Mouse (Mus musculus) intestine, embryonic 15.5 days (tissue): ENCODE results near the gene Wdr64. TPM values are rescaled to one million over a fixed set of nuclear protein-coding genes. Genes with fewer than 3 reads are reported as not detected.
A peak's percentile ranks its signal among the peaks of the same experiment; 100 is the strongest.

ENCODE experiments used
- ATAC-seq: fragments of 200-750 bp; cut with Nextera tagmentation; 2 replicates; pipeline ENCODE4 v1.8.0; 2017; ENCODE audit warnings: moderate TSS enrichment, moderate library complexity
- H3K27ac ChIP-seq: fragments of 300-500 bp; sonication (generic); 2 replicates; pipeline ENCODE4 v1.5.1; 2015; ENCODE audit warnings: mild to moderate bottlenecking, inconsistent platforms
- H3K27me3 ChIP-seq: fragments of 300-500 bp; sonication (generic); replicated peaks from 2 replicates; pipeline ENCODE4 v1.6.1; 2015; ENCODE audit warnings: inconsistent platforms
- H3K36me3 ChIP-seq: fragments of 300-500 bp; sonication (generic); 2 replicates; pipeline ENCODE4 v1.6.1; 2015; ENCODE audit warnings: inconsistent platforms
- H3K4me1 ChIP-seq: fragments of 300-500 bp; sonication (generic); replicated peaks from 2 replicates; pipeline ENCODE4 v1.6.1; 2015; ENCODE audit warnings: inconsistent platforms
- H3K4me2 ChIP-seq: fragments of 300-500 bp; sonication (generic); replicated peaks from 2 replicates; pipeline ENCODE4 v1.6.1; 2015; ENCODE audit warnings: mild to moderate bottlenecking, inconsistent platforms
- H3K4me3 ChIP-seq: fragments of 300-500 bp; sonication (generic); replicated peaks from 2 replicates; pipeline ENCODE4 v1.5.1; 2015; ENCODE audit warnings: inconsistent platforms
- H3K9ac ChIP-seq: fragments of 300-500 bp; sonication (generic); 2 replicates; pipeline ENCODE4 v1.6.1; 2015; ENCODE audit warnings: inconsistent platforms
- H3K9me3 ChIP-seq: fragments of 300-500 bp; sonication (generic); 2 replicates; pipeline ENCODE4 v1.6.1; 2016; ENCODE audit warnings: inconsistent platforms
- WGBS: fragments of 180-500 bp; shearing (Covaris S2); methylation state at CpG from one replicate; pipeline ENCODE4 v1.1.7; 2015; 5-methylcytosine and 5-hydroxymethylcytosine counted together
- polyA plus RNA-seq: library from polyadenylated mRNA; unstranded; fragments of >200 nt; fragmentation: Nextera tagmentation; extraction: Ambion mirVana; gene quantifications from 2 replicates; pipeline ENCODE4 v1.2.1, GENCODE M21; 2015

Gene Wdr64
- polyA plus RNA-seq, 1 experiment from 2014 or later: not detected

- H3K9ac ChIP-seq: peak within 1 kb of the TSS; percentile 91
- H3K4me2 ChIP-seq: peak within 1 kb of the TSS; percentile 80
- WGBS: under 1% methylated on average over 66 of the region's 73 CpGs
- no peaks in the 10 kb centered on the region for H3K36me3 ChIP-seq
- H3K27ac ChIP-seq: peak within 1 kb of the TSS; percentile 84
- peak within 1 kb of the TSS; percentile 83 for H3K4me3 ChIP-seq
- ATAC-seq: peak; percentile 99
- H3K27me3 ChIP-seq: no peaks in the 10 kb centered on the region
- H3K9me3 ChIP-seq: no peaks in the 10 kb centered on the region
- 0 out of 2 replicates have a peak, but pooled peaks cover 3% of the 10 kb centered on the region for H3K4me1 ChIP-seq
Observed at GRCm38 (mm10) chr1:175692246-175692996, 6.0 kb upstream of the Wdr64 start, which contains the start of the genes Opn3 and Chml. Opn3 (minus strand) TSS chr1:175692776. Chml (minus strand) TSS chr1:175692901.

- no peak for ATAC-seq
- 0 out of 2 replicates have a peak, but pooled peaks cover 3% of the 10 kb centered on the region for H3K4me1 ChIP-seq
- H3K4me2 ChIP-seq: peak overlapping the region; percentile 80
- 1% methylated on average over 17 of the region's 17 CpGs for WGBS
- no peaks in the 10 kb centered on the region for H3K9me3 ChIP-seq
- H3K4me3 ChIP-seq: peak overlapping the region; percentile 83
- no peaks in the 10 kb centered on the region for H3K36me3 ChIP-seq
- peak overlapping the region; percentile 31 for H3K9ac ChIP-seq
- H3K27ac ChIP-seq: no peak overlapping the region; the same call in 1 of the 2 replicates
- no peaks in the 10 kb centered on the region for H3K27me3 ChIP-seq
Observed at GRCm38 (mm10) chr1:175692997-175693361, 5.4 kb upstream of the Wdr64 start.

- peak; percentile 6 for ATAC-seq
- Histone ChIP-seq H3K27ac (no peak overlapping the region), H3K4me3 (peak overlapping the region; percentile 83), H3K36me3 (no peaks in the 10 kb centered on the region), H3K9ac (peak overlapping the region; percentile 31; the same call in 1 of the 2 replicates), H3K27me3 (no peaks in the 10 kb centered on the region), H3K4me2 (peak overlapping the region; percentile 80), H3K4me1 (0 out of 2 replicates have a peak, but pooled peaks cover 3% of the 10 kb centered on the region), H3K9me3 (no peaks in the 10 kb centered on the region)
- 34% methylated on average over 12 of the region's 12 CpGs for WGBS
Observed at GRCm38 (mm10) chr1:175693429-175693960, 4.9 kb upstream of the Wdr64 start.

DNA sequence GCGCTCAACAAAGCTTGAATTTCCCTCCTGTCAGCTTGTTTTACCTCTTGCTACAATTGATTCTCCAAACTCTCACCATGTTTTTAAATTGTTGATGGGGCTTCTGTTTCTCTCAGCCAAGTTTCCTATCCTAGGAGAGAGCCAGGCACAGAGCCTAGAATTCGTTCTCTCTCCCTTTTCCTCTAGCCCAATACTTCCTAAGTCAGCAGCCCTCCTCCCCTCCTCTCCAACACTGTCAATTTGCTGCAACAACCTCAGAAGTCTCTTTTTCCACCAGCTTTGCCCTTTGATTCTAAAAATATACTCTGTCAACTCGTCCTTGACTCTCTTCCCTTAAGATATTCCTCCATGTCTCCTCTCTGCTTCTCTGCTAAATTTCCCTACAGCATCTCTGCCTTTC, 982 bp downstream of the Wdr64 start:
- Histone ChIP-seq H3K36me3 (no peaks in the 10 kb centered on the region), H3K27ac (no peak overlapping the region), H3K9ac (no peak overlapping the region), H3K4me3 (no peak overlapping the region), H3K27me3 (no peaks in the 10 kb centered on the region), H3K9me3 (no peaks in the 10 kb centered on the region), H3K4me1 (no peaks in the 10 kb centered on the region), H3K4me2 (no peak overlapping the region)
- ATAC-seq: no peak
- WGBS: 64% methylated on average over 3 of the region's 3 CpGs

GRCm38 (mm10) chr1:175699796-175700195, 1.4 kb downstream of the Wdr64 start:
- no peak overlapping the region for H3K9ac ChIP-seq
- H3K4me2 ChIP-seq: no peak overlapping the region
- H3K27ac ChIP-seq: no peak overlapping the region
- WGBS: 40% methylated on average over 4 of the region's 4 CpGs
- H3K36me3 ChIP-seq: no peaks in the 10 kb centered on the region
- H3K4me3 ChIP-seq: no peak overlapping the region
- peak; percentile 25; the same call in 1 of the 2 replicates for ATAC-seq
- no peaks in the 10 kb centered on the region for H3K4me1 ChIP-seq
- no peaks in the 10 kb centered on the region for H3K9me3 ChIP-seq
- H3K27me3 ChIP-seq: no peaks in the 10 kb centered on the region

DNA sequence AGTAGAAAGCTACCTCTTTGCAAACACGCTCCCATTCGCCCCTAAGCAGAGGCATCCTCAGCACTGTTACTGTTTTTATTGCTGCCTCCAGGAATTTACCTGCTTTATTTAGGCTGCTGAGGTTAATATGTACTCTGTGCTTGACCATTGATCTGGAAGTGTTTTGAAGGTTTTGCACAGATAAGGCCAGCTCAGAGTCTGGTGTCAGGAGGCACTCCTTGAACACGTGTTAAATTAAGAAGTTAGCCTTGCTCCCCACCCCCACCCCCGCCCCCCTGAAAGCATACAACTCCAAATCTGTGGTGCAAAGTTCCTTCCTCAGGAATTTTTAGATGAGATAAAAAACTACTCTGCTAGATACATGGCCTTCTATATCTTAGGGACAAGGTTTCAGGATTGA, 2.8 kb downstream of the Wdr64 start:
- Histone ChIP-seq H3K27me3 (no peaks in the 10 kb centered on the region), H3K9me3 (no peaks in the 10 kb centered on the region), H3K4me1 (no peaks in the 10 kb centered on the region), H3K27ac (no peak overlapping the region), H3K36me3 (no peaks in the 10 kb centered on the region), H3K9ac (no peak overlapping the region), H3K4me2 (no peak overlapping the region), H3K4me3 (no peak overlapping the region)
- WGBS: 37% methylated on average over 4 of the region's 4 CpGs
- ATAC-seq: peak; percentile 83

GRCm38 (mm10) chr1:175707599-175707998, 9.2 kb downstream of the Wdr64 start:
- Histone ChIP-seq H3K9ac (no peak overlapping the region), H3K36me3 (no peaks in the 10 kb centered on the region), H3K27me3 (no peaks in the 10 kb centered on the region), H3K4me1 (no peaks in the 10 kb centered on the region), H3K9me3 (no peaks in the 10 kb centered on the region), H3K27ac (no peak overlapping the region), H3K4me3 (no peak overlapping the region), H3K4me2 (no peak overlapping the region)
- ATAC-seq: no peak
- 64% methylated on average over 5 of the region's 5 CpGs for WGBS

DNA sequence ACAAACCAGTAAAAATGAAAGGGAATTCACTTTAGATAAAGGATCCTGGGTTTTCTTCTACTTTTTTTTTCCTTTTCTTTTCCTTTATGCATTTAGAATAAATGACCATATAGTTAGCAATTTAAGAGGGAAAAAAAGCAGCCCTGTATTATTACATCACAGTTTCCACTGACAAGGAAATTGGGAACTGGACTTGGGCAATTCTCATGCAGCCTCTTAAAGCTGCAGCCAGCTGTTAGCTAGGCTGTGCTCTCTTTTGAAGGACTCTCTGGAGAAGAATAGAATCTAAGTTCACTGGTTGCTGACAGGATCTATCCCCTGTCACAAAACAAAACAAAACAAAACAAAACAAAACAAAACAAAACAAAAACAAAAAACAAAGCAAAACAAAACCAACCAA, 9.6 kb downstream of the Wdr64 start:
- no peaks in the 10 kb centered on the region for H3K36me3 ChIP-seq
- H3K9me3 ChIP-seq: no peaks in the 10 kb centered on the region
- H3K9ac ChIP-seq: no peak overlapping the region
- no peak for ATAC-seq
- no peaks in the 10 kb centered on the region for H3K4me1 ChIP-seq
- no peak overlapping the region for H3K27ac ChIP-seq
- no peaks in the 10 kb centered on the region for H3K27me3 ChIP-seq
- no peak overlapping the region for H3K4me3 ChIP-seq
- no peak overlapping the region for H3K4me2 ChIP-seq

- no peaks in the 10 kb centered on the region for H3K4me1 ChIP-seq
- no peak for ATAC-seq
- H3K4me3 ChIP-seq: no peak overlapping the region
- no peak overlapping the region for H3K27ac ChIP-seq
- H3K4me2 ChIP-seq: no peak overlapping the region
- H3K9ac ChIP-seq: no peak overlapping the region
- no peaks in the 10 kb centered on the region for H3K27me3 ChIP-seq
- WGBS: 65% methylated on average over 11 of the region's 11 CpGs
- no peaks in the 10 kb centered on the region for H3K36me3 ChIP-seq
- no peaks in the 10 kb centered on the region for H3K9me3 ChIP-seq
Observed at GRCm38 (mm10) chr1:175712338-175712909, 14.0 kb downstream of the Wdr64 start.

GRCm38 (mm10) chr1:175716832-175717231, 18.4 kb downstream of the Wdr64 start:
- no peaks in the 10 kb centered on the region for H3K9me3 ChIP-seq
- ATAC-seq: no peak
- no peaks in the 10 kb centered on the region for H3K27me3 ChIP-seq
- no peaks in the 10 kb centered on the region for H3K36me3 ChIP-seq
- no peaks in the 10 kb centered on the region for H3K4me1 ChIP-seq
- no peak overlapping the region for H3K4me2 ChIP-seq
- H3K4me3 ChIP-seq: no peak overlapping the region
- WGBS: 87% methylated on average over 9 of the region's 9 CpGs
- no peak overlapping the region for H3K9ac ChIP-seq
- no peak overlapping the region for H3K27ac ChIP-seq

GRCm38 (mm10) chr1:175725771-175726170, 27.4 kb downstream of the Wdr64 start:
- WGBS: 24% methylated on average over 7 of the region's 7 CpGs
- Histone ChIP-seq H3K9me3 (no peaks in the 10 kb centered on the region), H3K4me2 (no peak overlapping the region), H3K36me3 (no peaks in the 10 kb centered on the region), H3K4me1 (no peaks in the 10 kb centered on the region), H3K27me3 (no peaks in the 10 kb centered on the region), H3K9ac (no peak overlapping the region), H3K27ac (no peak overlapping the region), H3K4me3 (no peak overlapping the region)
- ATAC-seq: peak; percentile 43; the same call in 1 of the 2 replicates

DNA sequence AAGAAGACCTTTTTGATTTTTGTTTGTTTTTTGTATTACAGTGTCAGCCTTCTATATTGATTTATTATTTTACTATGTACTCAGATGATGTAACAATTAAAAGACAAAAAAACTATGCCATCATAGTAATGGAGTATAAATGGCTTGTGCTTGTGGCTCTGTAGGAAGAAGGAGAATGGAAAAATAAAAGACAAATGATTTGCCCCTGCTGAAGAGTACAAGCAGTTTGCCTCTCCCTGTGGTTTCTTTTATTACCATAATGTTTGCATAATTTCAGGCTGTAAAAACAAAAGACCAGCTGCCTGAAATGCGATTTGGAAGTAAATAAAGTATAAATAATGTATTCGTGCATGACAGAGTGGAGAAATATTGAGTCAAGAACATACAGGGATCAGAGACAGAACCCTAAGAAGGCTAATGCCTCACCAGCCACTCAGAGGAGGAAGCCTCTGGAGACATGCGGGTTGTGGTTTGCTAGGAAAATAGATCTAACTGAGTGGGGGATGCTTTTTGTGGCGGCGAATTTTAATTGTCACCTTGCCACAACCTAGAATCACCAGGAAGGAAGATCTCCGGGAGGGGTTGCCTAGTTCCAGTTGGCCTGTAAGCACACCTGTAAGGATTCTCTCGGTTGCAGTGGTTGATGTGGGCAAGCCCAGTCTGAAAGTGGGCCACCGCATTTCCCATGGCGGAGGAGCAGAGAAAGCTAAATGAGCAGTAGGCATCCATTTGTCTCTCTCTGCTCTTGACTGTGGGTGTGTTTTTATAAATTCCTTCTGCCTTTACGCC, 56.4 kb downstream of the Wdr64 start:
- WGBS: 72% methylated on average over 10 of the region's 10 CpGs
- H3K27ac ChIP-seq: no peak overlapping the region
- H3K9ac ChIP-seq: no peak overlapping the region
- no peak for ATAC-seq
- no peaks in the 10 kb centered on the region for H3K36me3 ChIP-seq
- no peaks in the 10 kb centered on the region for H3K4me1 ChIP-seq
- H3K27me3 ChIP-seq: no peaks in the 10 kb centered on the region
- no peak overlapping the region for H3K4me2 ChIP-seq
- H3K4me3 ChIP-seq: no peak overlapping the region
- H3K9me3 ChIP-seq: no peaks in the 10 kb centered on the region
